Mouse (Mus musculus) layer of hippocampus, adult 11-12 months (tissue): ENCODE measurements around the gene Olfr292.

Experiments used
- DNase-seq: peaks from one replicate; pipeline ENCODE4 v3.0.0; 2022; ENCODE audit warnings: low spot score

Gene Olfr292

DNA sequence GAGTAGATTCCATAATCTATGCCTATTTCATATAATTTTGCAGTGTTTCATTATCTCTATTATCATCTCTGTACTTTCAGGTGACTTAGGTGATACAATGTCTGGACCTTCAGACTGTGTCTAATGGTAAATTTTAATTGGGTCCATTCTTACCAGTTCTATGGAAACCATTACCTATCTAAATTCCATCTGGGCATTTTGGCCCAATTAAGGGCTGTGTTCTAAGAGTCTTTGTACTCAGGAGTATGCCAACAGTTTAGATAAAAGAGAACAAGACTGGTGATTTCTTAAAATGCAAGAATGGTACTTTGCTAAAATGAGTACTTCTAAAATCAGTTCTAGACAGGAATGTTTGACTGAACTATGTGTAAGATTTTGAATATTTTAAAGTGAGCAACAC lies at the start of gene Olfr292:
Olfr292 (plus strand) TSS at position 301 of the 400 bp plus-strand sequence.
- DNase-seq, result no peak

DNA sequence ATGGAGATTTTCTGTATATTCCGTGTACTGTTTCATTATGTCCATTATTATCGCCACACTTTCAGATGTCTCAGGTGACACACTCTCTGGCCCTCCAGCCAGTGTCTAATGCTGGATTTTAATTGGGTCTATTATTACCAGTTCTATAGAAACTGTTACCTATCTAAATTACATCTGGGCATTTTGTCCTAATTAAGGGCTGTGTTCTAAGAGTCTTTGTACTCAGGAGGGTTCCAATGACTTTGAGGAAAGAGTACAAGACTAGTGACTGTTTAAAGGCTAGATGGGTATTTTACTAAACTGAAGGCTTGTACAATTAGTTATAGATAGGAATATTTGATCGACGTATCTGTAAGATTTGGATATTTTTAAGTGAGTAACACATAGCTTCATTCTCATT lies 39.4 kb upstream of the Olfr292 start, which contains the start of gene Olfr293:
Olfr293 (plus strand) TSS at position 301 of the 400 bp plus-strand sequence.
- DNase-seq, result no peak

DNA sequence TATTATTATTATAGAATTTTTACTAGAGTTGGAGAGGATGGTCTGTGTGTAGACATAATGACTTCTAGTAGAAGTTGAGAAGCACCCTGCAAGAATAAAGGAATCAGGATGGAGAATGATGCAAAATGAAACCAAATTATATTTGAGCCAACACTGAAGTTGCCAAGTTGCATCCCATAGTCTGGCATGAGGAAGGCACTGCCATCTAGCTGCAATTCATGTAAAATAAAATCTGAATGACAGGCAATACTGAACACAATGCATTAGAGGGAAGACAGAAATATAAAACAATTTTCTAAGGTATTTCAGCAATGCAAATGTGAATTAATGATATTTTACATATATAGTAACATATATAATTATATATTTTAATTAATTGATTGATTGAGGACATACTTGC lies 36.9 kb downstream of the Olfr292 start:
- DNase-seq, result peak; percentile 3
